Mouse (Mus musculus) liver, embryonic 15.5 days (tissue): ENCODE measurements at regions not wholly inside any gene's neighbourhood (a gene's known extent, or its start where the extent isn't known, plus 50 kb on each side); places are given as distances from the start of the nearest gene placed in this dataset.
"Not testable (repeated sequence)": the region's sequence is repeated elsewhere in the genome, so short reads cannot be mapped to it uniquely, and the experiment has no call there.

Experiments used
- ATAC-seq: fragments of 200-750 bp; cut with Nextera tagmentation; 2 replicates; pipeline ENCODE4 v1.8.0; 2017; ENCODE audit warnings: moderate number of reproducible peaks, mild to moderate bottlenecking, moderate library complexity; ENCODE audit not compliant: insufficient read depth
- H3K27ac ChIP-seq: fragments of 300-500 bp; sonication (generic); replicated peaks from 2 replicates; pipeline ENCODE4 v1.5.1; 2015; ENCODE audit warnings: mild to moderate bottlenecking, inconsistent platforms
- H3K27me3 ChIP-seq: fragments of 300-500 bp; sonication (generic); 2 replicates; pipeline ENCODE4 v1.6.1; 2015; ENCODE audit warnings: mild to moderate bottlenecking, inconsistent platforms
- H3K36me3 ChIP-seq: fragments of 300-500 bp; sonication (generic); replicated peaks from 2 replicates; pipeline ENCODE4 v1.6.1; 2015; ENCODE audit warnings: moderate library complexity, mild to moderate bottlenecking, inconsistent platforms
- H3K4me1 ChIP-seq: fragments of 300-500 bp; sonication (generic); replicated peaks from 2 replicates; pipeline ENCODE4 v1.6.1; 2015; ENCODE audit warnings: inconsistent platforms
- H3K4me2 ChIP-seq: fragments of 300-500 bp; sonication (generic); 2 replicates; pipeline ENCODE4 v1.6.1; 2015; ENCODE audit warnings: moderate library complexity, mild to moderate bottlenecking, inconsistent platforms
- H3K4me3 ChIP-seq: fragments of 300-500 bp; sonication (generic); replicated peaks from 2 replicates; pipeline ENCODE4 v1.5.1; 2015; ENCODE audit warnings: mild to moderate bottlenecking, inconsistent platforms
- H3K9ac ChIP-seq: fragments of 300-500 bp; sonication (generic); 2 replicates; pipeline ENCODE4 v1.6.1; 2015; ENCODE audit warnings: moderate library complexity, mild to moderate bottlenecking, inconsistent platforms
- H3K9me3 ChIP-seq: fragments of 300-500 bp; sonication (generic); replicated peaks from 2 replicates; pipeline ENCODE4 v1.6.1; 2016; ENCODE audit warnings: inconsistent platforms
- WGBS: fragments of 180-500 bp; shearing (Covaris S2); methylation state at CpG from one replicate; pipeline ENCODE4 v1.1.7; 2015; ENCODE audit warnings: mixed read lengths; ENCODE audit not compliant: insufficient replicate concordance; 5-methylcytosine and 5-hydroxymethylcytosine counted together

- Histone ChIP-seq H3K27me3 (no peaks in the 10 kb centered on the region), H3K36me3 (no peaks in the 10 kb centered on the region), H3K4me2 (no peak overlapping the region), H3K4me3 (no peak overlapping the region), H3K27ac (no peak overlapping the region), H3K9ac (no peak overlapping the region), H3K4me1 (no peaks in the 10 kb centered on the region), H3K9me3 (no peaks in the 10 kb centered on the region)
- no peak for ATAC-seq
- WGBS, result 64% methylated on average over 3 of the region's 3 CpGs
Observed at GRCm38 (mm10) chr1:194435060-194435459, 183.0 kb upstream of the Plxna2 start.

- WGBS, result 29% methylated on average over 3 of the region's 3 CpGs
- ATAC-seq, result no peak
- H3K27ac ChIP-seq, result no peak overlapping the region
- H3K4me1 ChIP-seq, result no peaks in the 10 kb centered on the region
- no peaks in the 10 kb centered on the region for H3K27me3 ChIP-seq
- no peak overlapping the region for H3K4me3 ChIP-seq
- H3K4me2 ChIP-seq, result no peak overlapping the region
- no peaks in the 10 kb centered on the region for H3K36me3 ChIP-seq
- H3K9me3 ChIP-seq, result no peaks in the 10 kb centered on the region
- no peak overlapping the region for H3K9ac ChIP-seq
Observed at GRCm38 (mm10) chr1:194428586-194428985, 189.4 kb upstream of the Plxna2 start.

- no peak for ATAC-seq
- Histone ChIP-seq H3K4me2 (no peak overlapping the region), H3K4me1 (no peaks in the 10 kb centered on the region), H3K27me3 (no peaks in the 10 kb centered on the region), H3K36me3 (no peaks in the 10 kb centered on the region), H3K9ac (no peak overlapping the region), H3K4me3 (no peak overlapping the region), H3K9me3 (no peaks in the 10 kb centered on the region), H3K27ac (no peak overlapping the region)
- 56% methylated on average over 6 of the region's 6 CpGs for WGBS
Observed at GRCm38 (mm10) chr1:194426293-194426692, 191.7 kb upstream of the Plxna2 start.

GRCm38 (mm10) chr1:194424201-194424600, 193.8 kb upstream of the Plxna2 start:
- no peaks in the 10 kb centered on the region for H3K9me3 ChIP-seq
- H3K4me1 ChIP-seq, result no peaks in the 10 kb centered on the region
- no peak overlapping the region for H3K27ac ChIP-seq
- H3K4me2 ChIP-seq, result no peak overlapping the region
- ATAC-seq, result no peak
- H3K27me3 ChIP-seq, result no peaks in the 10 kb centered on the region
- H3K9ac ChIP-seq, result no peak overlapping the region
- H3K4me3 ChIP-seq, result no peak overlapping the region
- 51% methylated on average over 2 of the region's 2 CpGs for WGBS
- H3K36me3 ChIP-seq, result no peaks in the 10 kb centered on the region

- H3K9me3 ChIP-seq, result no peaks in the 10 kb centered on the region
- no peak for ATAC-seq
- no peak overlapping the region for H3K27ac ChIP-seq
- H3K9ac ChIP-seq, result no peak overlapping the region
- no peaks in the 10 kb centered on the region for H3K27me3 ChIP-seq
- H3K36me3 ChIP-seq, result no peaks in the 10 kb centered on the region
- H3K4me3 ChIP-seq, result no peak overlapping the region
- no peak overlapping the region for H3K4me2 ChIP-seq
- H3K4me1 ChIP-seq, result no peaks in the 10 kb centered on the region
- 65% methylated on average over 5 of the region's 5 CpGs for WGBS
Observed at GRCm38 (mm10) chr1:194412193-194412592, 205.8 kb upstream of the Plxna2 start.

- Histone ChIP-seq H3K9ac (no peak overlapping the region), H3K9me3 (no peaks in the 10 kb centered on the region), H3K36me3 (no peaks in the 10 kb centered on the region), H3K27ac (no peak overlapping the region), H3K27me3 (no peaks in the 10 kb centered on the region), H3K4me2 (no peak overlapping the region), H3K4me3 (no peak overlapping the region), H3K4me1 (no peaks in the 10 kb centered on the region)
- ATAC-seq, result no peak
- 46% methylated on average over 2 of the region's 2 CpGs for WGBS
Observed at GRCm38 (mm10) chr1:194411788-194412187, 206.2 kb upstream of the Plxna2 start.

- H3K4me3 ChIP-seq, result no peak overlapping the region
- H3K9ac ChIP-seq, result no peak overlapping the region
- no peaks in the 10 kb centered on the region for H3K27me3 ChIP-seq
- H3K27ac ChIP-seq, result no peak overlapping the region
- no peaks in the 10 kb centered on the region for H3K4me1 ChIP-seq
- H3K9me3 ChIP-seq, result no peaks in the 10 kb centered on the region
- ATAC-seq, result no peak
- no peaks in the 10 kb centered on the region for H3K36me3 ChIP-seq
- no peak overlapping the region for H3K4me2 ChIP-seq
Observed at GRCm38 (mm10) chr1:194399281-194399680, 218.7 kb upstream of the Plxna2 start.

GRCm38 (mm10) chr1:194396754-194397460, 221.1 kb upstream of the Plxna2 start:
- no peak overlapping the region for H3K4me3 ChIP-seq
- no peaks in the 10 kb centered on the region for H3K9me3 ChIP-seq
- no peak overlapping the region for H3K27ac ChIP-seq
- no peaks in the 10 kb centered on the region for H3K27me3 ChIP-seq
- H3K36me3 ChIP-seq, result no peaks in the 10 kb centered on the region
- WGBS, result 50% methylated on average over 4 of the region's 4 CpGs
- no peak for ATAC-seq
- H3K4me2 ChIP-seq, result no peak overlapping the region
- H3K4me1 ChIP-seq, result no peaks in the 10 kb centered on the region
- H3K9ac ChIP-seq, result no peak overlapping the region

GRCm38 (mm10) chr1:194393720-194394119, 224.3 kb upstream of the Plxna2 start:
- Histone ChIP-seq H3K4me3 (no peak overlapping the region), H3K9ac (no peak overlapping the region), H3K36me3 (no peaks in the 10 kb centered on the region), H3K9me3 (no peaks in the 10 kb centered on the region), H3K27me3 (no peaks in the 10 kb centered on the region), H3K4me1 (no peaks in the 10 kb centered on the region), H3K4me2 (no peak overlapping the region), H3K27ac (no peak overlapping the region)
- no peak for ATAC-seq
- 30% methylated on average over 3 of the region's 3 CpGs for WGBS

GRCm38 (mm10) chr1:194390202-194390601, 227.8 kb upstream of the Plxna2 start:
- H3K27me3 ChIP-seq, result no peaks in the 10 kb centered on the region
- H3K4me2 ChIP-seq, result no peak overlapping the region
- no peaks in the 10 kb centered on the region for H3K4me1 ChIP-seq
- H3K4me3 ChIP-seq, result no peak overlapping the region
- H3K9me3 ChIP-seq, result no peaks in the 10 kb centered on the region
- no peaks in the 10 kb centered on the region for H3K36me3 ChIP-seq
- no peak for ATAC-seq
- H3K9ac ChIP-seq, result no peak overlapping the region
- 59% methylated on average over 2 of the region's 2 CpGs for WGBS
- H3K27ac ChIP-seq, result no peak overlapping the region

GRCm38 (mm10) chr1:194378135-194378534, 239.9 kb upstream of the Plxna2 start:
- Histone ChIP-seq H3K9me3 (no peaks in the 10 kb centered on the region), H3K4me3 (no peak overlapping the region), H3K4me2 (no peak overlapping the region), H3K4me1 (no peaks in the 10 kb centered on the region), H3K27ac (no peak overlapping the region), H3K36me3 (no peaks in the 10 kb centered on the region), H3K27me3 (no peaks in the 10 kb centered on the region), H3K9ac (no peak overlapping the region)
- no peak for ATAC-seq
- WGBS, result 49% methylated on average over 1 of the region's 1 CpGs

GRCm38 (mm10) chr1:194373511-194373910, 244.5 kb upstream of the Plxna2 start:
- not testable (repeated sequence) for H3K4me2 ChIP-seq, H3K4me3 ChIP-seq, H3K27me3 ChIP-seq, ATAC-seq, H3K9ac ChIP-seq, H3K36me3 ChIP-seq, H3K4me1 ChIP-seq, H3K9me3 ChIP-seq, H3K27ac ChIP-seq
- 66% methylated on average over 4 of the region's 4 CpGs for WGBS
